Mouse (Mus musculus): Measurements from ENCODE around the gene Hnrnpll. TPM values are rescaled to one million over a fixed set of nuclear protein-coding genes. Genes with fewer than 3 reads are reported as not detected.

Hnrnpll gene
- polyA plus RNA-seq, 1 experiment from 2014 or later: 37.2 TPM

Other genes starting within 250 kb of the Hnrnpll start
- 23.7 and 24.7 TPM in 2 replicates for gene Atl2, start 166.2 kb downstream of the Hnrnpll start, polyA plus RNA-seq (2015; fragmentation: Nextera tagmentation; extraction: Ambion mirVana)
- gene Galm, start 65.1 kb upstream of the Hnrnpll start, polyA plus RNA-seq (2015; fragmentation: Nextera tagmentation; extraction: Ambion mirVana): 13.0 and 13.4 TPM in 2 replicates
- 252 and 294 TPM in 2 replicates for gene Srsf7, start 145.0 kb upstream of the Hnrnpll start, polyA plus RNA-seq (2015; fragmentation: Nextera tagmentation; extraction: Ambion mirVana)
- gene Ttc39d, start 145.1 kb upstream of the Hnrnpll start, polyA plus RNA-seq (2015; fragmentation: Nextera tagmentation; extraction: Ambion mirVana): 0.10 TPM in 1 of 2 replicates, not detected in the other
- 24.2 and 26.0 TPM in 2 replicates for gene Gemin6, start 162.1 kb upstream of the Hnrnpll start, polyA plus RNA-seq (2015; fragmentation: Nextera tagmentation; extraction: Ambion mirVana)
- gene Morn2, start 227.9 kb upstream of the Hnrnpll start, polyA plus RNA-seq (2015; fragmentation: Nextera tagmentation; extraction: Ambion mirVana): 23.8 and 25.3 TPM in 2 replicates
- gene Dhx57, start 228.1 kb upstream of the Hnrnpll start, polyA plus RNA-seq (2015; fragmentation: Nextera tagmentation; extraction: Ambion mirVana): 7.4 and 9.2 TPM in 2 replicates
- gene Arhgef33, start 245.1 kb upstream of the Hnrnpll start, polyA plus RNA-seq (2015; fragmentation: Nextera tagmentation; extraction: Ambion mirVana): 0.60 and 0.91 TPM in 2 replicates